Mouse (Mus musculus) right cerebral cortex, postnatal 10 days (tissue): ENCODE measurements at regions not wholly inside any gene's neighbourhood (a gene's known extent, or its start where the extent isn't known, plus 50 kb on each side); places are given as distances from the start of the nearest gene placed in this dataset.

Experiments used
- DNase-seq, 2 experiments: peaks; one replicate each; pipeline ENCODE4 v3.0.0; 2021; ENCODE audit warnings: low spot score in 2 of 2

DNA sequence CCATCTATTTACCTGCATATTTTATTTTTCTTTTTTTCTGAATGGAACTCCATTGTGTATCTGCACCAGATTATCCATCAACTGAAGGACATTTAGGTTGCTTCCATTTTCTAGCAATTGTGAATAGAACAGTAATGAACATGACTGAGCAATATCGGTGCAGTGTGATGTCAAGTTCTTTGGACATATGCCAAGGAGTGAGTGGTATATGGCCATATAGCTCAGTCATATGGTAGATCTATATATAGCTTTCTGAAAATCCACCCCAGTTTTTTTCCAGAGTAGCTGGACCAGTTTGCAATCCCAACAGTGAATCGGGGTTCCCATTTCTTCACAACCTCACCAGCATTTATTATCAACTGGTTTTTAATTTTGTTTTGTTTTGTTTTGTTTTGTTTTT lies 52.0 kb upstream of the Tent5a start:
- no peak for DNase-seq
